Mouse (Mus musculus) mouse embryonic stem cell (cell line): ENCODE results near the gene Daw1.

ENCODE experiments used
- in situ Hi-C, 2 experiments: fragments of 300-500 bp; cut with MboI; formaldehyde crosslinking; loops; 1 replicate in 1 of 2; 3 replicates in 1 of 2; pipeline ENCODE4 v1.14.3; 2019 to 2020; ENCODE audit warnings: low sequenced_read_pairs in 2 of 2, low pct_unique_long_range_greater_than_20kb in 1 of 2, mixed read lengths in 1 of 2; ENCODE audit not compliant: unreplicated experiment in 1 of 2

Daw1 gene

DNA sequence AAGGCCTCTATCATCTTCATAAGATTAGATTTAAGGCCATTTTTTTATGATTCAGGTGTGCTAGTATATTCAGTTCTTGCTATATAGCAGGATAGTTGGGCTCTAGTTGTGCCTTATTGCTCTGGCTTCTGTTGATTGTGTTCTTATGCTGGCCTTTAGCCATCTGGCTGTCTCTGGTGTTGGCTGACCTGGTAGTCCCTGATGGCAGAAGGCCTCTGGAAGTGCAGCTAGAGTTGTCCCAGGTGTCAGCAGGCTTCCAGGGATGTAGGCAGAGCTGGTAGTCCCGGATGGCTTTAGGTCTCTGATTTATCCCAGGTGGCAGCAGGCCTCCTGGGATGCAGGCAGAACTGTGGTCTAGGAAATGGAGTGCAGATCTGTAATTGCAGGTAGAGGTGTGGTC lies 16.4 kb downstream of the Daw1 start:
- in situ Hi-C loops, result loop anchor here in 1 of 2 experiments (25.0 kb wide), 1 partner anchor 389 kb away; no protein-coding TSS in a partner anchor

DNA sequence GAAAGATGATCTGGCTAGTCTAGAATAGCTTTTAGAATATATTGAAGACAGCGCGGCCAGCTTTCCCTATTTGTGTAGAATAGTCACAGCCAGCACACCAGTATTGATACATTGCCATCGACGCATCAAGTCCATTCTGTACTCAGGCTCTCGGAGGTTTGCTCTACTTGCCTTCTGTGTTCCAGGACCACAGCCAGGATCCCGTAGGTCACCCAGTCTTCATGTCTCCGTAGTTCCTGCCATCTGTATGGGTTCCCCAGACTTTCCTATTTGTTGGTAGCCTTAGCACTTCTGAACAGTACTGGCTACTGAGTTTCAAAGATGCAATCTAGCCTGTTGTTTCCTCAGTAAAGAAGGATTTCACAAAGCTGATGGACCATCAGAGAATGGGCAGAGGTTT lies 20.0 kb downstream of the Daw1 start:
- in situ Hi-C loops, result loop anchor here in 1 of 2 experiments (25.0 kb wide), 1 partner anchor 392 kb away; no protein-coding TSS in a partner anchor

DNA sequence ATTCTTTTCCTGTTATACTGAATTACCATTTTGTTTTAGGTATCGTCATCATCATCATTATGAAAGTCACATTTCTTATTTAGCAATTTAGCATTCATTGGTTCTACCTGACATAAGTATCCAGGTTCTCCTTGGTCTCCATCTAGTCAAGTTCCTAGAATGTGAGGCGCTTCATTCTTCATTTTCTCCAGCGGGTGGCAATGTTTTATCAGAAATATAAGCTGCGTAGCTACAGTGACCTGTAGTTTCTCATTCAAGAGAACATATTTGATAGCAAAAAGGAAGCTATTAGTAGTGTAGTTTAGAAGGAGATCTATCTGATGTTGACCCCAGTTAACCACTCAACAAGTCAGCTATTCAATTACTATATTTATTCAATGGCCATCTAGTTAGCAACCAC lies 21.9 kb downstream of the Daw1 start:
- in situ Hi-C loops, result loop anchor here in 1 of 2 experiments (25.0 kb wide), 1 partner anchor 394 kb away; no protein-coding TSS in a partner anchor

DNA sequence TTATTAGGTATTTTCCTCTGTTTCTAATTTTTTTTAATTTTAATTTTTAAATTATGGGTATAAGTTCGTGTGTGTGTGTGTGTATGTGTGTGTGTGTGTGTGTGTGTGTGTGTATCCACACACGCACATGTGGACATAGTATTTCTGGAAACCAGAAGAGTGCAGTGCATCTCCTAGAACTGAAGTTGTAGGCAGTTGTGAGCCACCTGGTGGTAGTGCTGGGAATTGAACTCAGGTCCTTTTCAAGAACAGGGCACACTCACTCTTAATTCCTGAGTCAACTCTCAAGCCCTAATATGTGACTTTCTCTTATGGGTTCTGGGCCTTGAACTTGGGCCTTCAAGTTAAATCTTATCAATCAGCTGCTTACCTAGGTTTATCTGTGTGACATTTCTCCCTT lies 27.6 kb downstream of the Daw1 start:
- in situ Hi-C loops, result loop anchor here in 1 of 2 experiments (25.0 kb wide), 1 partner anchor 400 kb away; no protein-coding TSS in a partner anchor

DNA sequence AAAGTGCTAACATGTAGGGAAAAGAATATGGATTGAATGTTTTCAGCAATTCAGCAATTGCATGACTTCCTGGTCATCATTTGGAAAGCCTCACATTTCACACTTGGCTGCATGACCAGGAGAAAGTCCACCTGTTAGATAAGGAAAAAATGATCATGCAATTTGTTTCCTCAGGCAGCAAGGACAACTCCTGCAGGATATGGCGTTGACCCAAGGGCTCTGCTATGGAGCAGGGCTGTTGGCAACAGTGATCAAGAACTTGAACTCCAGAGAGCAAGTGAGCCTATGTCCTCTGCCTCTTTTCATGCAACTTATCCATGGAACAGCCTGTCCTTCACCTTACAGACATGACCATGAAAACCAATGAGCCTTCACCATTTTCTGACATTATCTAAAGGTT lies 50.4 kb downstream of the Daw1 start:
- in situ Hi-C loops, result loop anchor here (25.0 kb wide), 1 partner anchor 502 kb away; no protein-coding TSS in a partner anchor

DNA sequence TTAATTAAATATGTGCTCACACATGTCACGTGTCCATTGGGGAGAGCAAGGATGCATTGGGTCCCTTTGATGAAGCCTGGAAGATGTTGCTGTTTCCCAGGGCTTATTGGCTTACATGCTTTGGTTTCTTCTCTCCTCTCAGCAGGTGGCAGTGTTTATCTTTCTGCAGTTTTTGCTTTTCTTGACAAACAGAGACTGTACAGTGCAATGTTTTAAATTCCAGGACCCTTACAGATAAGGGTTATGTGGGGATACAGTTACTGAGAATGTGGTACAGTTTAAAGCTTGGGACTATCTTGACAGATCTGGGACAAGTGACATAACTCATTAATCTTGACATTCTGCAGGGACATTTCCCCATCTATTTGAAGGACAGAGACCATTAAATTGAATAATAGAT lies 58.7 kb downstream of the Daw1 start:
- in situ Hi-C loops, result loop anchor here (25.0 kb wide), 1 partner anchor 494 kb away; no protein-coding TSS in a partner anchor

DNA sequence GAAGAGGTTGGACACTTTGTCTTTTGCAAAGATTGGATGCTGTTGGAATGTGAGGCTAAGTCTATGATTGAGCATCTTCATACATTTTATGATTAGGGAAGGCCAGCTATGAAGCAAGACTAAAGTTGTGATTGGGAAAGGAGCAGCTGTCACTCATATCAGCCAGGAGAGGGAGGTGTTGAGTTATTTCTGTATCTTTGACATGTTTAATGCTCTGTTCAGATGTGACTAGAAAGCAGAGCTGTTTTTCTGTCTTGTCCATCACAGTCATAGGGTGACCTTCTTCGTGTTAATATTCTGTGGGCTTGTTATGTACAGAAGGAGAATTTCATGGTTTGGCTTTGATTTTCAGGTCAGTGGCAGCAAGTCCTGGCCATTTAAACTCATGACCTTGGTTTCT lies 63.5 kb downstream of the Daw1 start:
- in situ Hi-C loops, result loop anchor here (25.0 kb wide), 1 partner anchor 489 kb away; no protein-coding TSS in a partner anchor

DNA sequence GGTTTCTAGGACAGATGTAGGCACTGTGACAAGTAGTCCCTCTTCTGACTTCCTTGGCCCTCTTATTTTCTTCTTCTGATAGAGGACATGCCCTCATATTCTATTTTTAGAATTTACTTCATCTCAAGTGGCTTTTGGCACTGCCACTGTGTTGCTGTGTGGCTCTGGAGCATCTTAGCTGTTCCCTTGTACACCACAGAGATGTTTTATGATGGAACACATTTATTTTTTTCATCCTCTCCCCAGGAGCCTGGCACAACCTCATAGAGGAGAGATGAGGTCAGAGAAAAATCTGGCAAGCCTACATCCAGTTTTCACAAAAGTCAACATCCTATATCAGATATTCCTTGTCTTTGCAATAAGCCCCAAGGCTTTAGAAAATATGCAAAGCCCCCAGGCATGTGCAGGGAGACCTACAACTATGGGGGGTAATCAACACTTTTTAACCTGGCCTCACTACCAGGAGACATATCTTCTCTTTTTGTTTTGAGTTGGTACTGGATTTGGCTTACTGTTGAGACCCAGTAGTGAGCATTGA lies 64.9 kb downstream of the Daw1 start:
- in situ Hi-C loops, result loop anchor here (25.0 kb wide), 1 partner anchor 488 kb away; no protein-coding TSS in a partner anchor

DNA sequence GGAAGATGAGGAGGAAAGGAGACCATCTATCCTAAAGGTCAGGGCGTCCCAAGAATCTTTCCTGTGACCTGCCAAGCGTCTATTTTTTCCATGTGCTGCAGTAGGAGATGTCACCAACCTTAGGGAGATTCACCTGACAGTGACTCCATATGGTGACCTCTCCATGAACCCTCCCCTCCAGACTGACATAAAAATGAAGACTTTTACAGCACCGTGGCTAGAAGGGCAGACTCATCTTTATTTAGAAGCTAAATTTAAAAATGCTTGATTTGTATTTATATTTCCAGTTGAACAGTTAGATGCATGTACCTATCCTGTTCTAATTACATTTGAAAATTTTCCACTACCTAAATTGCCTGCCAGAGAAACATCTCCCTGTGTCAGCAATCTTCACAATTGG lies 68.4 kb downstream of the Daw1 start:
- in situ Hi-C loops, result no loop called here

DNA sequence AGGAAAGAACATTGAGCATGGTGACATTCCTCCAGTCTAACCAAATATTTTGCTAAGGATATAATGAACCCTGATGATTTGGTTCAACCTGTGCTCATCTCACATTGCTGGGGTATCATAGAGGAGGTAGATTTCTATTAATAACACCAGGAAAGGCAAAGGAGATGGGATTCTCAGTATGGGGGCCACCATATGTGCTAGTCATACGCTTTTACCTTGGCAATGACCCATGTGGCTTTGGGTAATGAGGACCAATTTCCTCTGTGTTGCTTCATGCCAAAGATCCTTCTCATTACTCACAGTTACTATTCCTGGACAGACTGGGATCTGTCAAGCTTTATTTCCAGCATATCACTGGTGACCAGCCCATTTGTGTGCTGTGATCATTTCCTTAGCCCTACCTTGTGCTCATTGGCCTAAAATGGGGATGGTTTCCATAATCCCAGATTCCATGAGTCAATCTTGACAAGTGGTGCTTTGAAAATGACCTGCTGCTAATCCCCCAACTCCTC lies 88.7 kb downstream of the Daw1 start:
- in situ Hi-C loops, result no loop called here

DNA sequence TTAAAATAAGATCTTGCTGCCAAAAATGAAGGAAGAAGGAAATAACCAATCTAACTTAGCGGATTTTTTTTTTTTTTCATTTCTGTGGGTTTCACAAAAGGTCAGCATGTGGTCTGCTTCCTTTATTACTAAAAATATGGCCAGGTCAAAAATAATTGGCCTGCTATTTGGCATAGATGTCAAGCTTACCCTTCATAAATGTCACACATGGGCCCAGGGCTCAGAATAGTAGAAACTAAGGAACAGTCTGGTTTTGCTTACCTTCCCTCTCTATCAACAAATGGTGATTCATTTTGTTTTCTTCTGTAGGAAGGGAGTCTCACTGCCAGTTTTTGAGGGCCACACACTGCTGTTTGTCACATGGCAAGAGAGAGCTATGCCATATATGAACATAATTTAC lies 92.2 kb downstream of the Daw1 start:
- in situ Hi-C loops, result no loop called here
